Mouse (Mus musculus): ENCODE measurements around the gene Mical2. TPM values are rescaled to one million over a fixed set of nuclear protein-coding genes. Genes with fewer than 3 reads are reported as not detected.

Mical2 gene
- polyA plus RNA-seq, 1 experiment from 2014 or later: 1.9 TPM

GRCm38 (mm10) chr7:112317491-112317890, 91.8 kb downstream of the Mical2 start:
- Histone ChIP-seq H3K27ac (ENCODE audit: low read depth, low read length) (no peak overlapping the region), H3K27me3 (ENCODE audit: control insufficient read depth, insufficient read depth, low read length) (no peaks in the 10 kb centered on the region), H3K9ac (ENCODE audit: low read length) (no peak overlapping the region), H3K4me2 (ENCODE audit: low read depth, low read length, severe bottlenecking) (no peak overlapping the region), H3K4me1 (replicated peaks; ENCODE audit: control insufficient read depth, insufficient read depth, low read length) (no peaks in the 10 kb centered on the region), H3K9me3 (ENCODE audit: control insufficient read depth, low read length) (no peaks in the 10 kb centered on the region), H3K4me3 (ENCODE audit: low read depth, low read length) (no peak overlapping the region), H3K36me3 (ENCODE audit: control insufficient read depth, insufficient read depth, low read length) (no peaks in the 10 kb centered on the region)
- 76% methylated on average over 5 of the region's 5 CpGs for WGBS
- DNase-seq (ENCODE audit: low spot score) (no peak), ATAC-seq (replicated peaks; ENCODE audit: low FRiP score) (no peak)

GRCm38 (mm10) chr7:112318306-112318705, 92.7 kb downstream of the Mical2 start:
- no peaks in the 10 kb centered on the region for H3K4me1 ChIP-seq (replicated peaks; ENCODE audit: control insufficient read depth, insufficient read depth, low read length)
- H3K9me3 ChIP-seq (ENCODE audit: control insufficient read depth, low read length): no peaks in the 10 kb centered on the region
- no peaks in the 10 kb centered on the region for H3K27me3 ChIP-seq (ENCODE audit: control insufficient read depth, insufficient read depth, low read length)
- H3K27ac ChIP-seq (ENCODE audit: low read depth, low read length): no peak overlapping the region
- no peak overlapping the region for H3K4me2 ChIP-seq (ENCODE audit: low read depth, low read length, severe bottlenecking)
- H3K9ac ChIP-seq (ENCODE audit: low read length): no peak overlapping the region
- H3K36me3 ChIP-seq (ENCODE audit: control insufficient read depth, insufficient read depth, low read length): no peaks in the 10 kb centered on the region
- WGBS: 94% methylated on average over 11 of the region's 11 CpGs
- no peak for ATAC-seq (replicated peaks; ENCODE audit: low FRiP score)
- H3K4me3 ChIP-seq (ENCODE audit: low read depth, low read length): no peak overlapping the region
- no peak for DNase-seq (ENCODE audit: low spot score)

GRCm38 (mm10) chr7:112319419-112319818, 93.8 kb downstream of the Mical2 start:
- Histone ChIP-seq H3K4me3 (ENCODE audit: low read depth, low read length) (no peak overlapping the region), H3K4me1 (replicated peaks; ENCODE audit: control insufficient read depth, insufficient read depth, low read length) (no peaks in the 10 kb centered on the region), H3K27ac (ENCODE audit: low read depth, low read length) (no peak overlapping the region), H3K9ac (ENCODE audit: low read length) (no peak overlapping the region), H3K9me3 (ENCODE audit: control insufficient read depth, low read length) (no peaks in the 10 kb centered on the region), H3K36me3 (ENCODE audit: control insufficient read depth, insufficient read depth, low read length) (no peaks in the 10 kb centered on the region), H3K27me3 (ENCODE audit: control insufficient read depth, insufficient read depth, low read length) (no peaks in the 10 kb centered on the region), H3K4me2 (ENCODE audit: low read depth, low read length, severe bottlenecking) (no peak overlapping the region)
- WGBS: 89% methylated on average over 4 of the region's 4 CpGs
- ATAC-seq (replicated peaks; ENCODE audit: low FRiP score) (no peak), DNase-seq (ENCODE audit: low spot score) (no peak)

GRCm38 (mm10) chr7:112320052-112320730, 94.5 kb downstream of the Mical2 start:
- H3K9me3 ChIP-seq (ENCODE audit: control insufficient read depth, low read length): no peaks in the 10 kb centered on the region
- no peak overlapping the region for H3K9ac ChIP-seq (ENCODE audit: low read length)
- no peaks in the 10 kb centered on the region for H3K36me3 ChIP-seq (ENCODE audit: control insufficient read depth, insufficient read depth, low read length)
- no peak overlapping the region for H3K4me2 ChIP-seq (ENCODE audit: low read depth, low read length, severe bottlenecking)
- H3K4me3 ChIP-seq (ENCODE audit: low read depth, low read length): no peak overlapping the region
- 92% methylated on average over 3 of the region's 3 CpGs for WGBS
- H3K4me1 ChIP-seq (replicated peaks; ENCODE audit: control insufficient read depth, insufficient read depth, low read length): no peaks in the 10 kb centered on the region
- ATAC-seq (replicated peaks; ENCODE audit: low FRiP score) (no peak), DNase-seq (ENCODE audit: low spot score) (no peak)
- no peak overlapping the region for H3K27ac ChIP-seq (ENCODE audit: low read depth, low read length)
- H3K27me3 ChIP-seq (ENCODE audit: control insufficient read depth, insufficient read depth, low read length): no peaks in the 10 kb centered on the region

GRCm38 (mm10) chr7:112321798-112322794, 96.4 kb downstream of the Mical2 start:
- no peaks in the 10 kb centered on the region for H3K9me3 ChIP-seq (ENCODE audit: control insufficient read depth, low read length)
- H3K27me3 ChIP-seq (ENCODE audit: control insufficient read depth, insufficient read depth, low read length): no peaks in the 10 kb centered on the region
- ATAC-seq (replicated peaks; ENCODE audit: low FRiP score): no peak
- DNase-seq (ENCODE audit: low spot score): no peak
- no peak overlapping the region for H3K4me3 ChIP-seq (ENCODE audit: low read depth, low read length)
- no peak overlapping the region for H3K4me2 ChIP-seq (ENCODE audit: low read depth, low read length, severe bottlenecking)
- H3K27ac ChIP-seq (ENCODE audit: low read depth, low read length): no peak overlapping the region
- no peaks in the 10 kb centered on the region for H3K4me1 ChIP-seq (replicated peaks; ENCODE audit: control insufficient read depth, insufficient read depth, low read length)
- WGBS: 88% methylated on average over 9 of the region's 9 CpGs
- H3K9ac ChIP-seq (ENCODE audit: low read length): no peak overlapping the region
- H3K36me3 ChIP-seq (ENCODE audit: control insufficient read depth, insufficient read depth, low read length): no peaks in the 10 kb centered on the region

GRCm38 (mm10) chr7:112324577-112324976, 98.9 kb downstream of the Mical2 start:
- ATAC-seq (replicated peaks; ENCODE audit: low FRiP score) (no peak), DNase-seq (ENCODE audit: low spot score) (no peak)
- WGBS: 84% methylated on average over 5 of the region's 5 CpGs
- Histone ChIP-seq H3K36me3 (ENCODE audit: control insufficient read depth, insufficient read depth, low read length) (no peaks in the 10 kb centered on the region), H3K9me3 (ENCODE audit: control insufficient read depth, low read length) (no peaks in the 10 kb centered on the region), H3K4me3 (ENCODE audit: low read depth, low read length) (no peak overlapping the region), H3K9ac (ENCODE audit: low read length) (no peak overlapping the region), H3K4me2 (ENCODE audit: low read depth, low read length, severe bottlenecking) (no peak overlapping the region), H3K27me3 (ENCODE audit: control insufficient read depth, insufficient read depth, low read length) (no peaks in the 10 kb centered on the region), H3K27ac (ENCODE audit: low read depth, low read length) (no peak overlapping the region), H3K4me1 (replicated peaks; ENCODE audit: control insufficient read depth, insufficient read depth, low read length) (no peaks in the 10 kb centered on the region)

GRCm38 (mm10) chr7:112326852-112327251, 101.2 kb downstream of the Mical2 start:
- 76% methylated on average over 4 of the region's 4 CpGs for WGBS
- H3K9me3 ChIP-seq (ENCODE audit: control insufficient read depth, low read length): no peaks in the 10 kb centered on the region
- DNase-seq (ENCODE audit: low spot score) (no peak), ATAC-seq (replicated peaks; ENCODE audit: low FRiP score) (no peak)
- no peak overlapping the region for H3K9ac ChIP-seq (ENCODE audit: low read length)
- no peak overlapping the region for H3K27ac ChIP-seq (ENCODE audit: low read depth, low read length)
- no peak overlapping the region for H3K4me2 ChIP-seq (ENCODE audit: low read depth, low read length, severe bottlenecking)
- H3K27me3 ChIP-seq (ENCODE audit: control insufficient read depth, insufficient read depth, low read length): no peaks in the 10 kb centered on the region
- no peaks in the 10 kb centered on the region for H3K36me3 ChIP-seq (ENCODE audit: control insufficient read depth, insufficient read depth, low read length)
- H3K4me3 ChIP-seq (ENCODE audit: low read depth, low read length): no peak overlapping the region
- no peaks in the 10 kb centered on the region for H3K4me1 ChIP-seq (replicated peaks; ENCODE audit: control insufficient read depth, insufficient read depth, low read length)

GRCm38 (mm10) chr7:112328969-112329368, 103.3 kb downstream of the Mical2 start:
- WGBS: 18% methylated on average over 1 of the region's 1 CpGs
- Histone ChIP-seq H3K9ac (ENCODE audit: low read length) (no peak overlapping the region), H3K27me3 (ENCODE audit: control insufficient read depth, insufficient read depth, low read length) (no peaks in the 10 kb centered on the region), H3K4me2 (ENCODE audit: low read depth, low read length, severe bottlenecking) (no peak overlapping the region), H3K9me3 (ENCODE audit: control insufficient read depth, low read length) (no peaks in the 10 kb centered on the region), H3K36me3 (ENCODE audit: control insufficient read depth, insufficient read depth, low read length) (no peaks in the 10 kb centered on the region), H3K27ac (ENCODE audit: low read depth, low read length) (no peak overlapping the region), H3K4me3 (ENCODE audit: low read depth, low read length) (no peak overlapping the region), H3K4me1 (replicated peaks; ENCODE audit: control insufficient read depth, insufficient read depth, low read length) (no peaks in the 10 kb centered on the region)
- ATAC-seq (replicated peaks; ENCODE audit: low FRiP score) (no peak), DNase-seq (ENCODE audit: low spot score) (no peak)

Data from forebrain, embryonic 11.5 days (tissue).